Mouse (Mus musculus) spleen, adult 10 weeks (tissue): ENCODE data around the gene Gm28044. TPM values are rescaled to one million over a fixed set of nuclear protein-coding genes. Genes with fewer than 3 reads are reported as not detected.

ENCODE experiments used
- polyA plus RNA-seq: library from polyadenylated mRNA; stranded (reverse); fragments of 350-450 nt; fragmentation: Illumina TruSeq; extraction: RNeasy Lipid Tissue Mini Kit (QIAGEN cat#74804); gene quantifications from one replicate; pipeline ENCODE4 v1.2.3, GENCODE M21; 2015; ENCODE audit warnings: low replicate concordance; ENCODE audit not compliant: insufficient read depth

Gm28044 gene
- polyA plus RNA-seq = 3.4 TPM

DNA sequence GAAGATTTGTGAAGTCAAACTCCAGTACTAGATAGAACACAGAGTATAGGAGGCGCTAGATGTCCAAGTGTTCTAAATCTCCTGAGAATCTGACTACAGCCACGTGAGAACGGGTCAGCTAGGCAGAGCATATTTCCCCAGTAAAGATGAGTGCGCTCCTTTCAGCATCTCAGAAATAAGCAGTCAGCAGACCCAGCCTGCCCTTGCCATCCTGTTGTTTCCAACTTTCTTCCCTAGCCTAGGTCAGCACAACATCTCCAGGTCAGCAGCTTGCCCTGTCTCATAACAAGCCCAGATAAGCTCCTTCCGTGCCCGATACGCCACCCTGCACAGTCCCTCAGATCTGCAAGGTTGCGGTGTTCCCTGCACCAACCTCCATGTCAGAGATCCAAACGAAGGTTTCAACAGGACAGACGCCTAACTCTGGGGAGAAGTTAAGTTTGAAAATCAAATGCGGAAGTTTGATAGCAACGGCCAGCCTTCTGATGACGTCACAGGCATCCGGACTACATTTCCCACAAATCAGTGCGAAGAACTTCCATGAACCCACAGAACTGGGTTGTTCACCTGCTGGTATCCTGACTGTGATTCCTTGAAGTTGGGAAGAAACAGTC lies at the start of gene Gm28044, which contains the start of gene Zfp953:
Gene Gm28044 (minus strand): TSS at position 406 of the 614 bp plus-strand sequence.
Gene Zfp953 (minus strand): TSS at position 475 of the 614 bp plus-strand sequence.

DNA sequence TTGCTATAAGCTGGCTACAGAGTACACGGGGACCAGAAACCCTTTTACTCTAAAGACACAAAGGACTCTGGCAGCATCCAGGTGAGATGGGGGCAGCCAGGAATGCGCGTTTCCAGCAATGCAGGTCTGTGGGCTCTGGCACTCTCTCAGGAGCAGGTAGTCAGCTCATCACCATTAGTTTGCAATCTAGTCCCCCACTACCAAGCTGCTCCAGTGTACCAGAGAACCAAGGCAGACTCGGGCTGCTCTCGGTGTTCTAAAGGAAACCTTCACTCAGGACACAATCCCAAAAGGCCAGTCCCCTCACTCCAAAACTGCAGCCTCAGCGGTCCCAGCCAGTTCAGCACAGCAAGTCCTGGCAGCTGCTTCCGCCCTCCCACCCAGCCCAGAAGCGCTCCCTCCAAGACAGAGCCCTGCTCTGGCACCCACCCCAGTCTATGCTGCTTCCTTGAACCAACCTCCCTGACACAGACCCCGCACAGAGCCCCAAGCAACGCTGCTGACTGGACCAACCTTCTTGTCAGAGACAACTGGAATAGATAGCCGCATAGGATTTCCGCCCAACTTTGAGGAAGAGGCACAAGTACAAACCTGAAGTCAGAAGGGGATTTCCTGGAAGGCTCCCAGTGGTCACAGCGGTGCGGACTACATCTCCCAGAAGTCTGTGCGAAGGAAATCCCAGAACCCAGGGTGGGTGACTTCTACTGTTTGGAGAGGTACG lies 39.0 kb upstream of the Gm28044 start, which contains the start of gene Zfp429:
Gene Zfp429 (minus strand): TSS at position 637 of the 721 bp plus-strand sequence.

GRCm38 (mm10) chr13:67375050-67375911 lies 14.9 kb upstream of the Gm28044 start, which contains the start of the genes Gm28041 and Zfp456:
Gm28041 (minus strand) TSS chr13:67375733.
Zfp456 (minus strand) TSS chr13:67375810.

DNA sequence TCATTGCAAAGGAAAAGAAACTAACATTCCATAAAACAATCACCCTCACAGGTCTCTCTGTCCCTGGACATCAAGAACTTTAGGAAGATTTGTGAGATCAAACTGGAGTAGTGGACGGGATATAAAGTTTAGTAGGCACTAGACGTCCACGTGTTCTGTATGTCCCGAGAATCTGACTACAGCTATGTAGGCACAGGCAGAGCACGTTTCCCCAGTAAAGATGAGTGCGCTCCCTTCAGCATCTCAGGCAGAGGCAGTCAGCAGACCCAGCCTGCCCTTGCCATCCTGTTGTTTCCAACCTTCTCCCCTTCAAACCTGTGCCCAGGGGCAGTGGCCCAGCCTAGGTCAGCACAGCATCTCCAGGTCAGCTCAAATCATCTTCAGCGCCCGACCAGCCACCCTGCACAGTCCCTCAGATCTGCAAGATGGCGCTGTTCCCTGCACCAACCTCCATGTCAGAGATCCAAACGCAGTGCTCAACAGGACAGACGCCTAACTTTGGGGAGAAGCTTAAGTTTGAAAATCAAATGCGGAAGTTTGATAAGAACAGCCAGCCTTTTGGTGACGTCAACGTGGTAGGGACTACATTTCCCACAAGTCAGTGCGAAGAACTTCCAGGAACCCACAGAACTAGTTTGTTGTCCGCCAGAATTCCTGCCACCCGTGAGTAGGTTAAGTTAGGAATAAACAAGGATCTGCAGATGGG lies 28.2 kb downstream of the Gm28044 start, which contains the start of gene Zfp595:
Gene Zfp595 (minus strand): TSS at position 552 of the 706 bp plus-strand sequence.

GRCm38 (mm10) chr13:67305822-67306672 lies 54.3 kb downstream of the Gm28044 start, which contains the start of gene Zfp457:
Zfp457 (minus strand) TSS chr13:67306485.

GRCm38 (mm10) chr13:67278314-67278713 lies 82.0 kb downstream of the Gm28044 start, which contains the start of gene Zfp458:
Zfp458 (minus strand) TSS chr13:67278466.

Other genes with a start within 250 kb of the Gm28044 start
- 1.2 TPM for gene Rslcan18, start 244.3 kb downstream of the Gm28044 start, polyA plus RNA-seq
- 5.9 TPM for gene Zfp759, start 238.9 kb downstream of the Gm28044 start, polyA plus RNA-seq
- 31.5 TPM for gene Rsl1, start 187.4 kb downstream of the Gm28044 start, polyA plus RNA-seq
- gene Zfp455, start 166.0 kb downstream of the Gm28044 start, polyA plus RNA-seq = 7.7 TPM
- 6.9 TPM for gene Zfp458, start 82.1 kb downstream of the Gm28044 start, polyA plus RNA-seq
- 1.8 TPM for gene Zfp457, start 54.1 kb downstream of the Gm28044 start, polyA plus RNA-seq
- gene Zfp595, start 28.0 kb downstream of the Gm28044 start, polyA plus RNA-seq = 24.2 TPM
- 14.9 TPM for gene Zfp953, start 69 bp upstream of the Gm28044 start, polyA plus RNA-seq
- 2.8 TPM for gene Gm28041, start 15.2 kb upstream of the Gm28044 start, polyA plus RNA-seq
- gene Zfp456, start 15.3 kb upstream of the Gm28044 start, polyA plus RNA-seq = 12.7 TPM
- gene Zfp429, start 39.3 kb upstream of the Gm28044 start, polyA plus RNA-seq = 37.0 TPM
- 5.2 TPM for gene Zfp459, start 60.9 kb upstream of the Gm28044 start, polyA plus RNA-seq
- gene Zfp874a, start 91.1 kb upstream of the Gm28044 start, polyA plus RNA-seq = 22.7 TPM
- 32.3 TPM for gene Zfp874b, start 123.7 kb upstream of the Gm28044 start, polyA plus RNA-seq
- 21.0 TPM for gene Zfp58, start 140.0 kb upstream of the Gm28044 start, polyA plus RNA-seq
- 0.33 TPM for gene Gm26965, start 165.6 kb upstream of the Gm28044 start, polyA plus RNA-seq
- 32.9 TPM for gene Zfp87, start 165.6 kb upstream of the Gm28044 start, polyA plus RNA-seq
- 17.4 TPM for gene Zfp748, start 193.3 kb upstream of the Gm28044 start, polyA plus RNA-seq
- gene Zfp729b, start 249.2 kb upstream of the Gm28044 start, polyA plus RNA-seq = 21.6 TPM